ENCODE assay signal across 30 mouse cellular contexts in genomic region chr15:79208211-79208610, GRCm38 (mm10). TPM values are rescaled to one million over a fixed set of nuclear protein-coding genes. Genes with fewer than 3 reads are reported as not detected.
A peak's percentile ranks its signal among the peaks of the same experiment; 100 is the strongest.
DNase-seq lines count a peak whose midpoint lies in the region; ATAC-seq lines count a peak whose summit lies in the region.
"Had no signal": no experiment of that assay in that cellular context is flagged by ENCODE, and none has a peak within 500 bp of the region (broad histone marks: within the 10 kb centered on the region; RNA-seq: fewer than 3 reads in every experiment).

No protein-coding gene starts in this region.

- H3K27me3 ChIP-seq in midbrain, embryonic 10.5 days (ENCODE audit: low read depth, poor library complexity, severe bottlenecking), result 0 out of 2 replicates have a peak, but pooled peaks cover 7% of the 10 kb centered on the region
- no peaks in the 10 kb centered on the region for H3K27me3 ChIP-seq in midbrain, embryonic 13.5 days
- H3K27me3 ChIP-seq: neural tube, embryonic 15.5 days had no signal

- 83% methylated on average over 6 of the region's 6 CpGs for WGBS in midbrain, embryonic 10.5 days
- WGBS in midbrain, embryonic 13.5 days, result 80% methylated on average over 6 of the region's 6 CpGs

- H3K36me3 ChIP-seq in midbrain, embryonic 10.5 days, result no peaks in the 10 kb centered on the region
- H3K36me3 ChIP-seq in midbrain, embryonic 13.5 days, result no peaks in the 10 kb centered on the region
- H3K36me3 ChIP-seq: heart, embryonic 13.5 days; neural tube, embryonic 15.5 days had no signal

- peak; percentile 57 for DNase-seq in gastrocnemius, postnatal 25 days
- DNase-seq in gastrocnemius, postnatal 10 days, result no peak
- DNase-seq in midbrain, embryonic 10.5 days (ENCODE audit: low spot score), result no peak
- peak; percentile 51 for DNase-seq in adrenal gland, postnatal 10 days
- DNase-seq in cerebellum, adult 18-20 months, result no peak
- DNase-seq in right cerebral cortex, postnatal 14 days, result no peak
- DNase-seq: B cell, adult 2 months; cerebellum, adult 11 months; cerebellum, postnatal 10 days; forebrain, postnatal 0 days; heart, postnatal 36 days; kidney, postnatal 14 days; layer of hippocampus, postnatal 36 days; lung, postnatal 4 days; right cerebral cortex, adult 18-20 months; thymus, postnatal 36 days had no signal

- H3K4me1 ChIP-seq in midbrain, embryonic 10.5 days, result peaks cover 16% of the 10 kb centered on the region
- no peaks in the 10 kb centered on the region for H3K4me1 ChIP-seq in midbrain, embryonic 13.5 days (replicated peaks)
- H3K4me1 ChIP-seq: neural tube, embryonic 15.5 days had no signal

- no peak for ATAC-seq in midbrain, embryonic 13.5 days
- ATAC-seq: forebrain, postnatal 0 days; hindbrain, embryonic 16.5 days; intestine, embryonic 16.5 days; midbrain, embryonic 16.5 days had no signal

- 0 out of 2 replicates have a peak overlapping the region, but pooled peaks have one; percentile 13 for H3K27ac ChIP-seq in midbrain, embryonic 10.5 days (replicated peaks)
- no peak overlapping the region for H3K27ac ChIP-seq in midbrain, embryonic 13.5 days
- H3K27ac ChIP-seq: heart, embryonic 13.5 days; neural tube, embryonic 15.5 days had no signal

- no peak overlapping the region for H3K4me3 ChIP-seq in midbrain, embryonic 10.5 days
- H3K4me3 ChIP-seq in midbrain, embryonic 13.5 days (replicated peaks), result no peak overlapping the region
- H3K4me3 ChIP-seq: heart, embryonic 13.5 days; neural tube, embryonic 15.5 days had no signal

- no peak overlapping the region for H3K9ac ChIP-seq in midbrain, embryonic 13.5 days (replicated peaks)
- H3K9ac ChIP-seq: forebrain, postnatal 0 days; heart, embryonic 13.5 days; neural tube, embryonic 15.5 days had no signal

- H3K9me3 ChIP-seq in midbrain, embryonic 10.5 days (replicated peaks), result no peaks in the 10 kb centered on the region
- no peaks in the 10 kb centered on the region for H3K9me3 ChIP-seq in midbrain, embryonic 13.5 days
- H3K9me3 ChIP-seq: heart, embryonic 13.5 days; neural tube, embryonic 15.5 days had no signal

- no peak overlapping the region for H3K4me2 ChIP-seq in midbrain, embryonic 13.5 days (replicated peaks)
- H3K4me2 ChIP-seq: heart, embryonic 13.5 days; neural tube, embryonic 15.5 days had no signal

RNA-seq across cellular contexts. Expression of gene Pick1, which starts 20.8 kb away (rescaled TPM):
- 10 to 100 TPM; 24.8 to 28.5 TPM for total RNA-seq in gastrocnemius, postnatal 25 days (2021)
- 10 to 100 TPM; 21.4 to 24.8 TPM for total RNA-seq in gastrocnemius, postnatal 10 days (2021)
- polyA plus RNA-seq in midbrain, embryonic 10.5 days (2016; fragmentation: Nextera tagmentation; extraction: Ambion mirVana), result 42.1 and 52.2 TPM in 2 replicates
- polyA plus RNA-seq in midbrain, embryonic 13.5 days (2015; fragmentation: Nextera tagmentation; extraction: Ambion mirVana), result 82.2 and 86.8 TPM in 2 replicates
- 10 to 100 TPM; 18.9 to 28.4 TPM for total RNA-seq in adrenal gland, postnatal 10 days (2021)

RNA-seq across cellular contexts. Expression of gene Gm49486, which starts 21.0 kb away (rescaled TPM):
- total RNA-seq in gastrocnemius, postnatal 25 days (2021), result under 1 TPM; 0.23 to 0.54 TPM
- under 1 TPM; 0.45 to 0.54 TPM for total RNA-seq in gastrocnemius, postnatal 10 days (2021)
- 0.12 and 0.34 TPM in 2 replicates for polyA plus RNA-seq in midbrain, embryonic 10.5 days (2016; fragmentation: Nextera tagmentation; extraction: Ambion mirVana)
- polyA plus RNA-seq in midbrain, embryonic 13.5 days (2015; fragmentation: Nextera tagmentation; extraction: Ambion mirVana), result 0.88 and 1.0 TPM in 2 replicates
- under 1 TPM; 0.24 to 0.45 TPM for total RNA-seq in adrenal gland, postnatal 10 days (2021)
- total RNA-seq: liver, adult 2 months; megakaryocyte-erythroid progenitor cell, adult 5-6 weeks had no signal
- polyA plus RNA-seq: liver, adult 2 months had no signal

RNA-seq across cellular contexts. Expression of gene Sox10, which starts 43.2 kb away (rescaled TPM):
- 1 to 10 TPM; 1.3 to 1.8 TPM for total RNA-seq in gastrocnemius, postnatal 25 days (2021)
- total RNA-seq in gastrocnemius, postnatal 10 days (2021), result 1 to 10 TPM; 7.6 to 8.1 TPM
- 0.61 and 2.5 TPM in 2 replicates for polyA plus RNA-seq in midbrain, embryonic 10.5 days (2016; fragmentation: Nextera tagmentation; extraction: Ambion mirVana)
- 0.58 and 0.67 TPM in 2 replicates for polyA plus RNA-seq in midbrain, embryonic 13.5 days (2015; fragmentation: Nextera tagmentation; extraction: Ambion mirVana)
- 1 to 10 TPM; 4.7 to 5.3 TPM for total RNA-seq in adrenal gland, postnatal 10 days (2021)
- total RNA-seq: liver, adult 2 months; megakaryocyte-erythroid progenitor cell, adult 5-6 weeks had no signal
- polyA plus RNA-seq: liver, adult 2 months had no signal

RNA-seq across cellular contexts. Expression of gene Slc16a8, which starts 46.4 kb away (rescaled TPM):
- under 1 TPM in 1 of 2 experiments, not detected in 1; 0.20 TPM for total RNA-seq in gastrocnemius, postnatal 25 days (2021)
- under 1 TPM in 1 of 2 experiments, not detected in 1; 0.14 TPM for total RNA-seq in gastrocnemius, postnatal 10 days (2021)
- polyA plus RNA-seq in midbrain, embryonic 10.5 days (2016; fragmentation: Nextera tagmentation; extraction: Ambion mirVana), result 0.06 and 0.14 TPM in 2 replicates
- polyA plus RNA-seq in midbrain, embryonic 13.5 days (2015; fragmentation: Nextera tagmentation; extraction: Ambion mirVana), result 0.22 and 0.23 TPM in 2 replicates
- total RNA-seq in adrenal gland, postnatal 10 days (2021), result under 1 TPM in 1 of 2 experiments, not detected in 1; 0.15 TPM
- total RNA-seq: adrenal gland, adult 18-20 months; liver, adult 2 months; megakaryocyte-erythroid progenitor cell, adult 5-6 weeks had no signal
- polyA plus RNA-seq: cortical plate, adult 2 months; embryonic facial prominence, embryonic 11.5 days; forebrain, embryonic 11.5 days; intestine, embryonic 16.5 days; limb, embryonic 11.5 days; liver, adult 2 months; liver, embryonic 16.5 days had no signal

Comparison
In these comparisons a context has a peak if more than half of its experiments do, and no peak if none do; other contexts are left out.
1. DNase-seq: peak in gastrocnemius, postnatal 25 days (single experiment) and adrenal gland, postnatal 10 days (single experiment); none in gastrocnemius, postnatal 10 days (single experiment), midbrain, embryonic 10.5 days (single experiment), cerebellum, adult 18-20 months (0 of 2) and right cerebral cortex, postnatal 14 days (single experiment).